Mouse (Mus musculus) forebrain, embryonic 14.5 days (tissue): ENCODE data around the gene Kmt2e. TPM values are rescaled to one million over a fixed set of nuclear protein-coding genes. Genes with fewer than 3 reads are reported as not detected.

ENCODE experiments used
- ATAC-seq: fragments of 200-750 bp; cut with Nextera tagmentation; 2 replicates; pipeline ENCODE4 v1.8.0; 2017; ENCODE audit warnings: mild to moderate bottlenecking, moderate library complexity
- DNase-seq: peaks from one replicate; pipeline ENCODE4 v3.0.0-alpha.2; 2015; ENCODE audit warnings: low spot score
- H3K27ac ChIP-seq: fragments of 300-500 bp; sonication (generic); 2 replicates; pipeline ENCODE4 v1.5.1; 2014; ENCODE audit warnings: low read depth, mild to moderate bottlenecking, control low read depth, low read length, moderate library complexity
- H3K27me3 ChIP-seq: fragments of 300-500 bp; sonication (generic); replicated peaks from 2 replicates; pipeline ENCODE4 v1.6.1; 2014; ENCODE audit warnings: low read length, control low read depth, mixed read lengths; ENCODE audit not compliant: control insufficient read depth, insufficient read depth
- H3K36me3 ChIP-seq: fragments of 300-500 bp; sonication (generic); 2 replicates; pipeline ENCODE4 v1.6.1; 2014; ENCODE audit warnings: low read length, control low read depth; ENCODE audit not compliant: control insufficient read depth, insufficient read depth
- H3K4me1 ChIP-seq: fragments of 300-500 bp; sonication (generic); 2 replicates; pipeline ENCODE4 v1.6.1; 2014; ENCODE audit warnings: antibody characterized with exemption, low read length, control low read depth; ENCODE audit not compliant: control insufficient read depth, insufficient read depth
- H3K4me2 ChIP-seq: fragments of 300-500 bp; sonication (generic); 2 replicates; pipeline ENCODE4 v1.6.1; 2014; ENCODE audit warnings: mild to moderate bottlenecking, control low read depth, low read length
- H3K4me3 ChIP-seq: fragments of 300-500 bp; sonication (generic); 2 replicates; pipeline ENCODE4 v1.5.1; 2014; ENCODE audit warnings: low read depth, low read length, control low read depth
- H3K9ac ChIP-seq: fragments of 300-500 bp; sonication (generic); 2 replicates; pipeline ENCODE4 v1.6.1; 2014; ENCODE audit warnings: mild to moderate bottlenecking, low read length, control low read depth, moderate library complexity
- H3K9me3 ChIP-seq: fragments of 300-500 bp; sonication (generic); replicated peaks from 2 replicates; pipeline ENCODE4 v1.6.1; 2016; ENCODE audit warnings: low read length, control low read depth, mixed read lengths; ENCODE audit not compliant: control insufficient read depth
- WGBS: fragments of 180-500 bp; shearing (Covaris S2); extraction: QIAGEN DNeasy Blood & Tissue Kit; methylation state at CpG from one replicate; pipeline ENCODE4 v1.1.7; 2014; 5-methylcytosine and 5-hydroxymethylcytosine counted together
- polyA plus RNA-seq: library from polyadenylated mRNA; unstranded; fragments of >200 nt; fragmentation: Nextera tagmentation; extraction: Ambion mirVana; gene quantifications from 2 replicates; pipeline ENCODE4 v1.2.1, GENCODE M21; 2014

Gene Kmt2e
- polyA plus RNA-seq, 1 experiment from 2014 or later: 131 TPM

- no peak for ATAC-seq
- peaks cover 45% of the 10 kb centered on the region for H3K36me3 ChIP-seq
- H3K9ac ChIP-seq: no peak overlapping the region
- H3K9me3 ChIP-seq: no peaks in the 10 kb centered on the region
- WGBS: 92% methylated on average over 3 of the region's 3 CpGs
- no peak overlapping the region for H3K4me2 ChIP-seq
- H3K27ac ChIP-seq: no peak overlapping the region
- H3K27me3 ChIP-seq: no peaks in the 10 kb centered on the region
- H3K4me3 ChIP-seq: no peak overlapping the region
- no peak for DNase-seq
- H3K4me1 ChIP-seq: 0 out of 2 replicates have a peak, but pooled peaks cover 3% of the 10 kb centered on the region
These were observed 30.0 kb downstream of the Kmt2e start for GRCm38 (mm10) chr5:23464247-23464646.

- ATAC-seq: no peak
- DNase-seq: no peak
- Histone ChIP-seq H3K4me2 (no peak overlapping the region), H3K4me1 (0 out of 2 replicates have a peak, but pooled peaks cover 3% of the 10 kb centered on the region), H3K9me3 (no peaks in the 10 kb centered on the region), H3K27me3 (no peaks in the 10 kb centered on the region), H3K27ac (no peak overlapping the region), H3K9ac (no peak overlapping the region), H3K36me3 (peaks cover 45% of the 10 kb centered on the region), H3K4me3 (no peak overlapping the region)
- 88% methylated on average over 8 of the region's 8 CpGs for WGBS
These were observed 30.5 kb downstream of the Kmt2e start for GRCm38 (mm10) chr5:23464743-23465142.

GRCm38 (mm10) chr5:23466546-23466945 is 32.3 kb downstream of the Kmt2e start:
- Histone ChIP-seq H3K27me3 (no peaks in the 10 kb centered on the region), H3K9ac (no peak overlapping the region), H3K27ac (no peak overlapping the region), H3K4me2 (no peak overlapping the region), H3K36me3 (peaks cover 55% of the 10 kb centered on the region), H3K4me1 (0 out of 2 replicates have a peak, but pooled peaks cover 3% of the 10 kb centered on the region), H3K4me3 (no peak overlapping the region), H3K9me3 (no peaks in the 10 kb centered on the region)
- ATAC-seq: no peak
- WGBS: 94% methylated on average over 4 of the region's 4 CpGs
- DNase-seq: no peak

GRCm38 (mm10) chr5:23473098-23473873 is 39.0 kb downstream of the Kmt2e start:
- WGBS: 77% methylated on average over 6 of the region's 6 CpGs
- Histone ChIP-seq H3K9ac (no peak overlapping the region), H3K36me3 (peaks cover 57% of the 10 kb centered on the region), H3K4me2 (no peak overlapping the region), H3K4me3 (no peak overlapping the region), H3K4me1 (no peaks in the 10 kb centered on the region), H3K27me3 (no peaks in the 10 kb centered on the region), H3K27ac (no peak overlapping the region), H3K9me3 (no peaks in the 10 kb centered on the region)
- DNase-seq: no peak
- no peak for ATAC-seq

- Histone ChIP-seq H3K27ac (no peak overlapping the region), H3K4me3 (no peak overlapping the region), H3K27me3 (no peaks in the 10 kb centered on the region), H3K9me3 (no peaks in the 10 kb centered on the region), H3K4me1 (no peaks in the 10 kb centered on the region), H3K4me2 (no peak overlapping the region), H3K9ac (no peak overlapping the region), H3K36me3 (peaks cover 88% of the 10 kb centered on the region)
- ATAC-seq: no peak
- no peak for DNase-seq
- 92% methylated on average over 7 of the region's 7 CpGs for WGBS
These were observed 49.6 kb downstream of the Kmt2e start for GRCm38 (mm10) chr5:23483811-23484210.

- Histone ChIP-seq H3K4me1 (no peaks in the 10 kb centered on the region), H3K27ac (no peak overlapping the region), H3K4me2 (no peak overlapping the region), H3K4me3 (no peak overlapping the region), H3K36me3 (peaks cover 85% of the 10 kb centered on the region), H3K9me3 (no peaks in the 10 kb centered on the region), H3K27me3 (no peaks in the 10 kb centered on the region), H3K9ac (no peak overlapping the region)
- WGBS: 91% methylated on average over 4 of the region's 4 CpGs
- DNase-seq (no peak), ATAC-seq (no peak)
These were observed 55.0 kb downstream of the Kmt2e start for GRCm38 (mm10) chr5:23489231-23489630.

GRCm38 (mm10) chr5:23490797-23491196 is 56.6 kb downstream of the Kmt2e start:
- H3K36me3 ChIP-seq: peaks cover 82% of the 10 kb centered on the region
- no peaks in the 10 kb centered on the region for H3K4me1 ChIP-seq
- 0 out of 2 replicates have a peak, but pooled peaks have one; percentile 54 for ATAC-seq
- H3K27ac ChIP-seq: no peak overlapping the region
- no peaks in the 10 kb centered on the region for H3K9me3 ChIP-seq
- no peak overlapping the region for H3K4me2 ChIP-seq
- DNase-seq: peak; percentile 62
- no peak overlapping the region for H3K9ac ChIP-seq
- H3K4me3 ChIP-seq: no peak overlapping the region
- 39% methylated on average over 2 of the region's 2 CpGs for WGBS
- H3K27me3 ChIP-seq: no peaks in the 10 kb centered on the region

GRCm38 (mm10) chr5:23496396-23496795 is 62.2 kb downstream of the Kmt2e start:
- H3K36me3 ChIP-seq: peaks cover 85% of the 10 kb centered on the region
- no peak overlapping the region for H3K9ac ChIP-seq
- no peak for ATAC-seq
- H3K4me2 ChIP-seq: no peak overlapping the region
- H3K27me3 ChIP-seq: no peaks in the 10 kb centered on the region
- no peak overlapping the region for H3K4me3 ChIP-seq
- 88% methylated on average over 3 of the region's 3 CpGs for WGBS
- H3K27ac ChIP-seq: no peak overlapping the region
- no peaks in the 10 kb centered on the region for H3K9me3 ChIP-seq
- H3K4me1 ChIP-seq: no peaks in the 10 kb centered on the region
- DNase-seq: no peak

GRCm38 (mm10) chr5:23496933-23497332 is 62.7 kb downstream of the Kmt2e start:
- H3K4me1 ChIP-seq: no peaks in the 10 kb centered on the region
- H3K36me3 ChIP-seq: peaks cover 86% of the 10 kb centered on the region
- no peaks in the 10 kb centered on the region for H3K9me3 ChIP-seq
- H3K4me3 ChIP-seq: no peak overlapping the region
- H3K4me2 ChIP-seq: no peak overlapping the region
- ATAC-seq (no peak), DNase-seq (no peak)
- H3K9ac ChIP-seq: no peak overlapping the region
- 93% methylated on average over 5 of the region's 5 CpGs for WGBS
- H3K27me3 ChIP-seq: no peaks in the 10 kb centered on the region
- H3K27ac ChIP-seq: no peak overlapping the region
